Mouse (Mus musculus) urinary bladder, postnatal 25 days (tissue): ENCODE results near the gene Nfyb.

Source experiments
- DNase-seq: peaks from one replicate; pipeline ENCODE4 v3.0.0; 2022; ENCODE audit warnings: low spot score

The Nfyb gene

GRCm38 (mm10) chr10:82763840-82764631, at the start of gene Nfyb:
Gene Nfyb (minus strand): TSS chr10:82764144.
- peak; percentile 96 for DNase-seq

DNA sequence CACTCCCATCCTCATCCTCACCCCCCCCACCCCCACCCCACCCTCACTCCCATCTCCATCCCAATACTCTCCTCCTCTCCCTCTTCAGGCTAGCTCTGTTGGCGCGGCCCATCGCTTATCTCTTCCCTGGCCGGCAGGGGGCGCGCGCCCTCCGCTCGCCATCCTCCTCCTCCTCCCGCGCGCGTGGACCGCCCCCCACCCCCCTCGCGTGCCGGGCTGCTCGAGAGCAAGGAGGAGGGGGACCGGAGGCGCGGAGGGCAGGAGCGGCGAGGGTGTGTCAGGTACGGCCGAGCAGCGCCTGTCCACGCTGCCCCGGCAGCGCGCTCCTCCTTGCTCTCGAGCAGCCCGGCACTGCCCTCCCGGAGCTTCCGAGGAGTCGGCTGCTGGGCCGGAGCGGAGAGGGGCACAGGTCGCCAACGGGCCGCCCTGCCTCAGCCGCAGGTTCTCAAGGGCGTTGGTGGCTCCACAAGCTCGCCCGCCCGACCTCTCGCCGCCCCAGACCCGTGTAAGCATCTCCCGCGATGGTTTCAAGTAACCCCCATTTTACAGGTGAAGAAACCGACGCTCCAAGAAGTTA, 48.0 kb upstream of the Nfyb start:
- peak; percentile 83 for DNase-seq

- DNase-seq = no peak
Observed at GRCm38 (mm10) chr10:82809352-82809751, 45.4 kb upstream of the Nfyb start.

DNA sequence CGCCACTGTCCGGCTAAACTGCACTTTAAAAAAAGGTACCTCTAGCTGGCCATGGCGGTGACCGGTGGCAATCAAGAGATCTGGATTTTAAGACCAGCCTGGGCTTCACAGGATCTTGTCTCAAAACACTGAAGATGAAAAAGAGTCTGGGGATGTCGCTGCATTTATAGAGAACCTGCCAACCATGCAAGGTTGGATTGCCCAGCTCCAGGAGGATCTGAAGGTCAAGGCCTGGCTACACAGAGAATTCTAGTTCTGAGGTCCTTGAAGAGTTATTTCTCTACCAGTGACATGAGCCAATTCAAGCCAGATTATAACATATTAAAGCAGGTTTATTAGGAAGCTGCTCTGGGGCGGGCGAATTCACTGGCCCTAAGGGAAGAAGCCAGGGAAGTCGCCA, 44.9 kb upstream of the Nfyb start:
- no peak for DNase-seq

- no peak for DNase-seq
Observed at GRCm38 (mm10) chr10:82808155-82808554, 44.2 kb upstream of the Nfyb start.

DNA sequence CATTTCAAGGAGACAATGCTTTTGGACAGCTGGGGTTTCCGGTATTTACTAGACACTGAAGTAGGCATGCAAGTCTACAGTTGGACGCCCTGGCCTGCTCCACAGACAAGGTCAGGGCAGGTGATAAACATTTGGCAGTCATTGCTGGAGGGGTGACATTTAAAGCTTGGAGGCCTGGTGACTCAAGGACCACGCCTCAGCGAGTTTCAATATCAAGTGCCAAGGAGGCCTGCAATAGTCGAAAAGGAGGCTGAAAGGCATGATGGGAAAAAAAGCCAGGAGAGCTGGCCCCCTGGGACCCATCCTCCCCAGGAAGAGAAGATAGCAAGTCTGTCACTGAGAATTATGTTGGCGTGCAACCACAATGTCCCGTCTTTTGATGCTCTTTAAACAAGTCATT, 43.3 kb upstream of the Nfyb start:
- no peak for DNase-seq

DNA sequence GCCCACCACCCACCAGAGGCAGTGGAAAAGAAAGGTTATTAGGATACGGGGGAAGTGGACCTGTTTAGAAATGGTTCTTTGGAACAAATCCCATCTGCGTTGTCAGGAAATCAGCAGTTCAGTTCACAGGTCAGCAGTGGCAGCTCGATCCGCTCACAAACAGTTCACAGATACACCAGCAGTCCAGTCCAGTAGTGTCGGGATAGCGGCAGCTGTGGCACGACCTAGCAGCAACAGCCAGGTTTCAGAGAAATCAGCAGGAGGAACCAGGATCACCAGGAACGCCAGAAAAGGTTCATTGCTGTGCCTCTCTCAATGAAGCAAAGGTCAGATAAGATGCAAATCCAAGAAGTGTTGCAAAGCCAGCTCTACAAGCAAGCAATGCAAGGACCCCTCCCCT, 42.5 kb upstream of the Nfyb start:
- no peak for DNase-seq

- no peak for DNase-seq
Observed at GRCm38 (mm10) chr10:82805111-82805510, 41.2 kb upstream of the Nfyb start.

- no peak for DNase-seq
Observed at GRCm38 (mm10) chr10:82804396-82804795, 40.5 kb upstream of the Nfyb start.

DNA sequence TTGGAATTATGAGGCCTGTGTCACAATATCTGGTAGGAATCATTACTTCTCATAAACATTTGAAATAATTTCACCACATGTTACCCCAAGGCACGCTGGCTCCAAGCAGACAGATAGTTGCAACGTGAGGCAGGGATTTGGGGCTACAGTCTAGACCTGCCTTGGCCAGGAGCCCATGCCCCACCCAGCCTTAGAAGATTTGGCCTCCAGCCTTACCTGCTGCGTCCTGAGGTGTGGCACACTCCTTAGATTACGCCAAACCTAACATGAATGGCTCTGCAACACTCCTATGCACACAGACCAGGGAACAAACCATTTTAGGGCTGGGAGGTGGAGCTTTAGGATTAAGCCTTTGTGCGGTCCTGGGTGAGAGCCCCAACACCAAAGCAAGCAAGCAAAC, 36.1 kb upstream of the Nfyb start:
- no peak for DNase-seq

GRCm38 (mm10) chr10:82798312-82798933, 34.5 kb upstream of the Nfyb start:
- DNase-seq = no peak

DNA sequence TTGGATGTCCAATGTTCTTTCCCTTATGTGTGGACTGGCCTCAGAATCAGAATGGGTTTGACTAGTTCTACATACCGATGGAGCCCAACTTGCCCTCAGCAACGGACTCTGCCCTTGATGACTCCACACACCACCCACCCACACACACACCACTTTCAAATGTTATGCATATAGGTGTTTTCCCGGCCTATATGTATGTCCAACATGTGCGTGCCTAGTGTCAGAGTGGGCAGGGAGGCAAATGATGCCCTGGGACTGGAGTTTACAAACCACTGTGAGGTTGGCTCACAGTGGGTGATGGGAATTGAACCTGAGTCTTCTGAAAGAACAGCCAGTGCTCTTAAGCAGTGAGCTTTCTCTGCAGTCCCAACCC, 33.2 kb upstream of the Nfyb start:
- no peak for DNase-seq

- DNase-seq = no peak
Observed at GRCm38 (mm10) chr10:82796471-82797118, 32.7 kb upstream of the Nfyb start.

- DNase-seq = no peak
Observed at GRCm38 (mm10) chr10:82795767-82796166, 31.8 kb upstream of the Nfyb start.

- peak; percentile 56 for DNase-seq
Observed at GRCm38 (mm10) chr10:82795071-82795731, 31.3 kb upstream of the Nfyb start.

DNA sequence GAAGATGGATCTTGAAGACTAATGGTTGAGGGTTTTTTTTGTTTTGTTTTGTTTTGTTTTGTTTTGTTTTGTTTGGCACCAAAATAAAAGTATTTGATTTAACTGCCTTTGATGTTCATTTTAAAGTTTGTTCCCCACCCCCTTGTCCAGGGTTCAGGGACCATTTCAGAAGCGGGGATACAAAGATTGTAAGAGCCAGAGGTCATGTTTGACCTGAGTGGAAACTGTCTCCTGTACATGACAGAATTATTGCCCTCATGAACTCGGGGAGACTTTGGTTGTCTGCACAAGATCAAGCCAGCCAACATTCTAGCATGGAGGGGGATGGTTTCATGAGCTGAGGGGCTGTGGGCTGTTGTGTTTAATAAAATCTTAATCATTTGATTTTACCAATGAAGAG, 28.4 kb upstream of the Nfyb start:
- DNase-seq = no peak

GRCm38 (mm10) chr10:82791713-82792112, 27.8 kb upstream of the Nfyb start:
- DNase-seq = no peak

DNA sequence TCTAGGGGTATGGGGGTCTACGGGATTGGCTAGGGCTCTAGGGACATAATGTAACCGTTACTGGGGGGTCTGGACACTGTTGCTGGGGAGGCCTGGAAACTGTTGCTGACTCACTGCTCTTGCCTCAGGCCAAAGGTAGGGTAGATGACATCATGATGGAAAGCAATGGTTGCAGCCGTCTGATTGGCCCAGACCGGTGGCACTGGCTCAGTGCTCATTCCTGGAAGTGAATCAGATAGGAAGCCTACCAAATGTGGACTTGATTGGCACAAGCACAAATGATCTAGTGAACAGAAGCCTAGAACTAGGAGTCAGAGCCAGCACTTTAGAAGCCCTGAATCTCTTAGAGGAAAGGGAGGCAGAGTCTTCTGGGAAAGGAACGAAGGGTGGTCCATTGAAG, 26.6 kb upstream of the Nfyb start:
- DNase-seq = no peak

DNA sequence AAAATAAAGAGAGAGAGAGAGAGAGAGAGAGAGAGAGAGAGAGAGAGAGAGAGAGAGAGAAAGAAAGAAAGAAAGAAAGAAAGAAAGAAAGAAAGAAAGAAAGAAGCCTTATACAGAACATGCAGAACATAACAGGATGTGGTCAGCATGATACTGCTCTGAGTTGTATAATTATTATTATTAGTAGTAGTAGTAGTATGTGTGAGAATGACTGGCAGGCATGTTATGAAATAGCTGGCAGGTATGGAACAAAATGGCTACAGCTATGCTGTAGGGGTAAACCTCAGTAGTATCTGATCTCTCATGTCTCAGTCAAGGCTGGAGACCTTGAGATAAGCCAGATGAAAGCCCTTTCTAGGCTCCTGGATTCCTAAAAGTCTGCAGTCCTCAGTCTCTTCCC, 25.2 kb upstream of the Nfyb start:
- DNase-seq = no peak

- no peak for DNase-seq
Observed at GRCm38 (mm10) chr10:82782472-82782871, 18.5 kb upstream of the Nfyb start.

GRCm38 (mm10) chr10:82780816-82781215, 16.9 kb upstream of the Nfyb start:
- DNase-seq = no peak

- DNase-seq = no peak
Observed at GRCm38 (mm10) chr10:82780322-82780721, 16.4 kb upstream of the Nfyb start.
